Mouse (Mus musculus): ENCODE data around the gene Ptcd1. TPM values are rescaled to one million over a fixed set of nuclear protein-coding genes. Genes with fewer than 3 reads are reported as not detected.
A peak's percentile ranks its signal among the peaks of the same experiment; 100 is the strongest.
"Not testable (repeated sequence)": the region's sequence is repeated elsewhere in the genome, so short reads cannot be mapped to it uniquely, and the experiment has no call there.

The Ptcd1 gene
- total RNA-seq (2015; ENCODE audit: low replicate concordance) (2.7 and 4.8 TPM in 2 replicates), total RNA-seq (2017; ENCODE audit: low replicate concordance) (6.8 and 10.1 TPM in 2 replicates)

DNA sequence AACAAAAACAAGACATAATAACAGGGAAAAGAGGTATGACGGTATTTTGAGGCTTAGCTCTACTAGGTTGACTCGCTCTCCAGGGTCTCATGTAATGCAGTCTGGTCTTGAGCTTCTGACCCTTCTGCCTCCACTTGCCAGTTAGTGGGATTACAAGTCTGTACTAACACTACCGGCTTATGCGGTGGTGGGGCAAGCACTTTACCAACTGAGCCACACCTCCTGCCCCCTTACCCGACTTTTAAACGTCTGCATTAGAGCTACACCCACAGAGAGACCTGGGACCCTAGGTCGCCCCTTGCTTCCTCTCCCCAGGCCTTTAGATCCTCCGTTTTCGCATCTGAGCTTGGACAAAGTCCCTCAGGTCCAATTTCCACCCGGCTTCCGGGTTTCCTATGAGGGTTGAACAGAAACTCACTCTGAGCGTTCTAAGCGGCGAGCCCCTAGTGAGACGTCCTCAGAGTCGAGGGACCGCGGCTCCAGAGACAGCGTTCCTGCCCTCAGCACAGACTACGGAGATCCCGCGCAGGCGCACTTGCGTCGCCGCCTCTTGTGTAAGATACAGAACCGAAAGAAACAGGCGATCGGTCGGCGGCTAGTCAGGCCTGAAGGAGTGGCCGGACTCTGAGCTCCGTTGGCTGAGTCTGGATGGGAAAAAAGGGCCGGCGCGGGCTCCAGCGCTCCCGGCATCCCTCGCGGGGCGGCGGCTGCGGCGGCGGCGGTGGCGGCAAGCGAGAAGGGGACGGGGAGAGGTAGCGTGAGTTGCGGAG, at the start of gene Ptcd1, which contains the start of gene Cpsf4:
Ptcd1 (minus strand) TSS at position 573 of the 770 bp plus-strand sequence.
Cpsf4 (plus strand) TSS at position 678 of the 770 bp plus-strand sequence.
- ATAC-seq (replicated peaks; ENCODE audit: low FRiP score, poor library complexity, severe bottlenecking), result peak; percentile 88

- no peak for ATAC-seq (replicated peaks; ENCODE audit: low FRiP score, poor library complexity, severe bottlenecking)
Measured at GRCm38 (mm10) chr5:145214679-145215078, 47.8 kb upstream of the Ptcd1 start.

GRCm38 (mm10) chr5:145213505-145213904, 46.6 kb upstream of the Ptcd1 start:
- ATAC-seq (replicated peaks; ENCODE audit: low FRiP score, poor library complexity, severe bottlenecking), result no peak

GRCm38 (mm10) chr5:145212216-145212615, 45.3 kb upstream of the Ptcd1 start:
- no peak for ATAC-seq (replicated peaks; ENCODE audit: low FRiP score, poor library complexity, severe bottlenecking)

GRCm38 (mm10) chr5:145211340-145211739, 44.4 kb upstream of the Ptcd1 start:
- ATAC-seq (replicated peaks; ENCODE audit: low FRiP score, poor library complexity, severe bottlenecking), result no peak

DNA sequence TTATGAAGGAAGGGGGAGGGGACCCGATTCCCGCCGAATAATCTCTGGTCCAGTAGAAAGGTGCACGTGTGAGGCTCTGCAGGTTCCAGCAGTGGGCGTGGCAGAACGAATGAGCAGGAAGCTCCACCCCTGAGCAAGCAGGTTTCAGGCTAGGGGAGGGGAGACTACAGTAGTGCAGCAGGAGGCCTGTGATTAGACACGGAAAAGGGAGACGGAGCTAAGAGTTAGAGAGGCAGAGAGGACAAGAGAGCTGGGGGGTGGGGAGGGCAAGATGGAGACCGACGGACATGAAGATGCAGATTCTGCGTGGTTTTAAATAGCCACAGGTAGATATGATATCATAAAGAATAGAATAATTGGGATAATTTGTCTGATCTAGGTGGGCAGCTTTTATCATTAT, 41.5 kb upstream of the Ptcd1 start:
- ATAC-seq (replicated peaks; ENCODE audit: low FRiP score, poor library complexity, severe bottlenecking), result not testable (repeated sequence)

DNA sequence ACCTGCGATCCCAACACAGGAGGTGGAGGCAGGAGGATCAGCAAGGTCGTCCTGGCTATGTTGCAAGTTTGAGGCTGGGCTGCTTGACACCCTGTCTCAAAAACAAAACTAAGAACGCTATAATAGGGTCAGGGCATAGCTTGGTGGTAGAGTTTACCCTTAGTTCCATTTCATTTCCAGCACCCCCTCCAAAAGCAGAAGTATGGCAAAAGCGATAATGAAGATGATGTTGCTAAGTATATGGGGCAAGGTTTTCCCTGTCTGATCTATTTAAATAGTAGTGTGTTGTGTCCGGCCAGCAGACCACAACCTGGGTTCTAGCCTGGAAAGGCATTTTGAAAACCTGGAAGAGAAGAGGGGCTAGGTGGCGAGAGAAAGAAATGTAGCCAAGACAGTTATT, 41.0 kb upstream of the Ptcd1 start:
- no peak for ATAC-seq (replicated peaks; ENCODE audit: low FRiP score, poor library complexity, severe bottlenecking)

DNA sequence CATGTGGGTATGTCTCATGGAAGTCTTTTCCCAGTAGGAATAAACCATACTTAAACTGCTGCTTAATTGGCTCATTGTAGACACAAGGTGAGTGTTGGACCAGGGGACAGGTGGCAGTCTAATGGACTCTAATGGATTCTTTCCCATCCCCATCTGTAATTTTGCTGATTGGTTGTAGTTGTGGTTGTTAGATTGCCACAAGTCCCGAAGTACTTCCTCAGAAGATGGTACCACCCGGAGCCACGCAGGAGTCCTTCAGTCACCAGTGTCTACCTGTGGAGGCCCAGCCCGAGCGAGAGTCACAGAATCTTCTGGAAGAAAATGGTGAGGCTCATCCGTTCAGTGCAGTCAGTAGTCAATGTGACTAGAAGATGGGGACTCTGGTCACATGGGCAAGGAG, 40.5 kb upstream of the Ptcd1 start:
- ATAC-seq (replicated peaks; ENCODE audit: low FRiP score, poor library complexity, severe bottlenecking), result no peak

- no peak for ATAC-seq (replicated peaks; ENCODE audit: low FRiP score, poor library complexity, severe bottlenecking)
Measured at GRCm38 (mm10) chr5:145205041-145205440, 38.1 kb upstream of the Ptcd1 start.

GRCm38 (mm10) chr5:145203936-145204691, 37.2 kb upstream of the Ptcd1 start, which contains the start of gene Zkscan5:
Zkscan5 (plus strand) TSS chr5:145204562.
- ATAC-seq (replicated peaks; ENCODE audit: low FRiP score, poor library complexity, severe bottlenecking), result peak; percentile 88

DNA sequence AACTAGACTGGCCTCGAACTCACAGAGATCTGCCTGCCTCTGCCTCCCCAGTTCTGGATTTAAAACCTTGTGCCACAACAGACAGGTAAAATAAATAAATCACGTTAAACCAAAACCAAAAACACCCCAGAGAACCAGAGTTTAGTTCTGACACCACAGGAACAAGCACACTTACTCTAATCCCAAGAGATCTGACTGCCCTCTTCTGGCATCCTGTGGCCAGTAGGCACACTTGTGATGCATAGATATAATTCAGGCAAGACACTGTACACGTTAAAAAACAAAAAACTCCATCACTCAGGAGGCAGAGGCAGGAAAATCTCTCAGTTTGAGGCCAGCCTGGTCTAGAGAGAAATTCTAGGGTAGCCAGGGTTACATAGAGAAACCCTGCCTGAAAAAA, 35.5 kb upstream of the Ptcd1 start:
- ATAC-seq (replicated peaks; ENCODE audit: low FRiP score, poor library complexity, severe bottlenecking), result no peak

DNA sequence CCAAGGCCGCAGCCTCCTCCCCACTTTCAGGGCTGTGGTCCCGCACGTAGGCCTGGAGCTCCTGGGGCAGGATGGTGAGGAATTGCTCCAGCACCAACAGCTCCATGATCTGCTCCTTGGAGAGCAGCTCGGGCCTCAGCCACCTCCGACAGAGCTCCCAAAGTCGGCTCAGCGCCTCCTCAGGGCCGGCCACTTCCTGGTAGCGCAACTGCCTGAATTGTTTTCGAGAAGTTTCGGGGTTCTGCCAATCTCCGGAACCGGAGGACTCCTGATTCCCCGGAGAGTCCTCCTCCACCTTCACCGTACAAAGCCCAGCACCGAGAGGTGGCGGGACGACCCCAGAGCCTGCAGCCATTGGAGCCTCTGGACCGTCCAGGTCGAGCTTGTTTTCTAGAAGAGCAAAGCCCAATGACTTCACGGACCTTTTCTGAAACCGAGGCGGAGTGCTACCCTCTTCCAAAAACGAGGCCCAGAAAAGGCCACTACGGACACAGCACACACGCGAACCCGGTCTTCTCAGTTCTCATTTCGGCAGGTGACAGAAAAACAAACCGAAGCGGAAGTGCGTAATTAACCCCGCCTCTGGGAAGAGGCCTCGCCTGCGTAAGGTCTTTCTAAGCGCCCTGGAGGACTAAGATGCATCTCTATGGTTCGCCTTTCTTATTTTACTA, 34.5 kb upstream of the Ptcd1 start, which contains the start of gene Zkscan14:
Zkscan14 (minus strand) TSS at position 548 of the 671 bp plus-strand sequence.
- peak; percentile 73 for ATAC-seq (replicated peaks; ENCODE audit: low FRiP score, poor library complexity, severe bottlenecking)

GRCm38 (mm10) chr5:145200387-145200786, 33.5 kb upstream of the Ptcd1 start:
- no peak for ATAC-seq (replicated peaks; ENCODE audit: low FRiP score, poor library complexity, severe bottlenecking)

DNA sequence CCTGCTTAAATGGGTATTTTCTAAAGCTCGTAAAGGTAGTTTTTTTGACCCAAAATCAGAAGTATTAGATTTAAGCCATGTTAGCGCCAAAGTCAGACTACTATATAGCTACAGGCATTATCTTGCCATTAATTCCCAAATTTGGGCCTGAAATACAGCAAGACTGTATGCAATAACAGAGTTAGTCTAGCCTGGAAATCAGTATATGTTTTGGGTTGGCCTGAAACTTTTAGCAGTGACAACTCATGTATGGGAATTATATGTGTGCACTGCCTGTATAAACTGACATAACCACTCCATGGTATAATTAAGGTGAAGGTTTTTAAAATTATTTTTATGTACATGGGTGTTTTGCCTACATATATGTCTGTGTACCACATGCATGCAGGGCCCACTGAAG, 25.1 kb upstream of the Ptcd1 start, which contains the start of gene Atp5j2:
Atp5j2 (minus strand) TSS at position 101 of the 400 bp plus-strand sequence.
- no peak for ATAC-seq (replicated peaks; ENCODE audit: low FRiP score, poor library complexity, severe bottlenecking)

DNA sequence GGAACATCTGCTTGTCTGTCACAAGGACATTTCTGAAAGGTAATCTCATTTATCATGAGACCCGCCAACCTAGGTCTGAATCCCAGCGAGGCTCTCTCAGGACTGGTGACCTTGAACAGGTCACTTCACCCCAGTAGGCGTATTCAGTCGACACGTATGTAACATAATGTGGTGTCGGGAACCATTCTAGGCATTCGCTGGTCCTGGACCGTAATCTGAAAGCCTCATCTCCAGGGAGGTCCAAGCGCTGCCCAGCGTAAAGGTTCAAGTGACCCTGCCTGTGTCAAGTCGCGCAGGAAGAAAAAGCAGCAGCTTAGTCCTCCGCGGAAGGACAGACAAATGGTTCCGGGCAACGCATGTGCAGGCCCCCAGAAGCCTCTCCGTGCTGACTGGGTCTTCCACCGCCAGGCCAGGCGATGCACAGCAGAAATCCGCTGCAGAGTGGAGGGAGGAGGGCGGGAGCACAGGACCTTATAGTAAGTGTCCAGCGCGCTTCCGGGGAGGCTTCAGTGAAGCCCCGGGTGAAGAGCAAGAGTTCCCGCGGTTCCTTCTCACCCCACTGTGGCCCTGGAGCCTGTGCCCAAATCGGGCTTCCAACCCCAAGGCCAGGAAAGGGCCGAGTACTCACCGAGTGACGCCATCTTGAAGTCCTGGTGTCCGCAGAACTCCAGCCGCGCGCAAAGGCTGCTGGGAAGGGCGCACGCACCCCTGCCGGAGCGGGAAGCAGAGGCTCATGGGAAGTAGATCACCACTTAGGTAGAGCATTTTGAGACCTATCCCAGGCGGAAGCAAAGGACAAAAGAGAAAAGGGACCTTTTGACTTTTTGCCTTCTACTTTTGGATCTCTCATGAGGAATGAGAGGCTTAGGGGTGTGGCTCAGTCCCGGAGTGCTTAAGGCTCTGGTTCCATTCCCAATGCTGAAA, 24.2 kb upstream of the Ptcd1 start:
- ATAC-seq (replicated peaks; ENCODE audit: low FRiP score, poor library complexity, severe bottlenecking), result peak; percentile 96

DNA sequence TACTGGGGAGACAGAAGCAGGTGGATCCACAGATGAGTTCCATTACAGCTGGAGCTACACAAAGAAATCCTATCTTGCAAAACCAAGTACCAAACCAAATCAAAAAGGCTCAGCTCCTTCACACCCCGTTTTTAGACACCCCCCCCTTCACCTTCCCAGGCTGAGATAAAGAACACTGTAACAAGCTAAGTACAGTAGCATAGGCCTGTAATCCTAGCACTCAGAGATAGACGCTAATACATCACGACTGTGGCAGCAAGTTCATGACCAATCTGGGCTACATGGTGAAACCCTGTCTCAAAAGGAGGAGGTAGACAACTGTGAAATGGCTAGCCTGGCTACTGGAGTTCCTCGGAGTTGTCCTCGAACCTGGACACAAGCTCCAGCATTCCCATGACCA, 23.5 kb upstream of the Ptcd1 start:
- no peak for ATAC-seq (replicated peaks; ENCODE audit: low FRiP score, poor library complexity, severe bottlenecking)

GRCm38 (mm10) chr5:145189416-145189815, 22.5 kb upstream of the Ptcd1 start:
- ATAC-seq (replicated peaks; ENCODE audit: low FRiP score, poor library complexity, severe bottlenecking), result no peak

DNA sequence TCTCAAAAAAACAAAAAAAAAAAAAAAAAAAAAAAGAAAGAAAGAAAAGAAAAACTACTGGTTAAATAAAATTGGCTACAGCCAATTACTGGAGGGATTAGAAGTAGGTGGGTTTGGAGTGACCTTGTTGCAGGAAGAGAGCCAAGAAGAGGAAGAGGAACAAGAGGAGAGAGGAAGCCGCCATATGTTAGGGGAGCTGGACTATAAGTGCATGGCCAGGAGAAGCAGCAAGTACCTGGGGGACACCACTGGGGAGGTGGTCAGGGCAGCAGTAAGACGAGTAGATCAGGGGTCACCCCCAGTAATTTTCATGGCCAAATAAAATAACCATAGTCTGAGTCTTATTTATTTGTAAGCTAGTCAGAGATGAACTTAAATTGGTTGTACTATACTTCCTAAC, 18.3 kb upstream of the Ptcd1 start:
- no peak for ATAC-seq (replicated peaks; ENCODE audit: low FRiP score, poor library complexity, severe bottlenecking)

DNA sequence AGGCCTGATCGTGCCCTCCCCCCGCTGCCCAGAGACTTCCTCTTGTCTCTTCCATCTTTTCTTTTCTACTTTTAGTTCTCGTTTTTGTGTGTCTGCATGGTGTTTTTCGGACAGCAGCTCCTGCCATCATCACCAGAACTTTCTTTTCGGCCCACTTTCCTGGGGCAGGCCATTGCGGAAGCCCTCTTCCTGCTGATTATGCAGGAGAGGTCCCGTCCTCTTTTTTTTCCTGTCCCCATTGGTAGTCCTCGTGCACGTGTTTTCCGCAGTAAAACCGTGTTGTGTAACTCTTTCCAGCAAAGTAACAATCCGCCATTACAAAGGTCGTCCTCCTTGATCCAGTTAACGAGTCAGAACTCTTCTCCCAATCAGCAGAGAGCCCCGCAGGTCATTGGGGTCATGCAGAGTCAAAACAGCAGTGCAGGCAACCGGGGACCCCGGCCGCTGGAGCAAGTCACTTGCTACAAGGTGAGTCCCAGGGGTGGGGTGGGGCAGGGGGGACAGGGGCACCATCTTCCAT, 11.6 kb upstream of the Ptcd1 start:
- no peak for ATAC-seq (replicated peaks; ENCODE audit: low FRiP score, poor library complexity, severe bottlenecking)

Data from erythroblast, adult 5-6 weeks (primary cell).